Mouse (Mus musculus): ENCODE measurements around the gene Ttyh2.
A peak's percentile ranks its signal among the peaks of the same experiment; 100 is the strongest.

DNA sequence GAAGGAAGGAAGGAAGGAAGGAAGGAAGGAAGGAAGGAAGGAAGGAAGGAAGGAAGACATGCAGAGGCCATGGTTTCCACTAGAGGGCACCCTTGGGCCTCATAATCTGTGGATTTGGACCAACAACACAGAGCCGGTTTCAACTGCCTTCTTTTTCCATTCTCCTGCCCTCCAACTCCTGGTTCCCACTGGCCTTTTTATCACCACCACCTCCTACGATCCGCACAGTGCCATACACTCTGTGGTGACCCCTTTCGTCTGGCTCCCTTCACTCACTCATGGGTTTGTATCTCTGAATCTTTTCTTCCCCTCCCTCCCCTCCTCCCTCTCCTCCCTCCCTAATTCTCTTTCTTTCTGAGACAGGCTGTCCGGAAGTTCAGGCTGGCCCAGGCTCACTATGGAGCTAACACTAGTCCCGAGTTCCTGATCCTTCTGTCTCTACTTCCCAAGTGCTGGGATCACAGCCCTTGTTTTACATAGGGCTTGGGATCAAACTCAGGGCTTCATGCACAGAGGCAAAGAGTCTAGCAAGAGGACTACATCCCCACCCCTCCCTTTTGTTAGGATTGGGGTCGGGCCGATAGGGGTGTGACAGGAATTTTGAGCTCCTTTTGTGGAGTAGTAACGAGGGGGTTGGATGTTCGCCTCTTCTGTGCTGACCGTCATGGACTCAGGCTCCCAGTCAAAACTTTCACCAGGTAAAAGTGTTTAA, 61.8 kb downstream of the Ttyh2 start:
- no peak for TF ChIP-seq EP300 (IDR thresholded peaks at IDR 0.05; ENCODE audit: low read depth)
- TF ChIP-seq CTCF (IDR thresholded peaks at IDR 0.05; ENCODE audit: low read depth), result peak; percentile 69

All from liver, postnatal 0 days (tissue).